Mouse (Mus musculus) heart, embryonic 10.5 days (tissue): Measurements from ENCODE around the gene Acap1. TPM values are rescaled to one million over a fixed set of nuclear protein-coding genes. Genes with fewer than 3 reads are reported as not detected.
A peak's percentile ranks its signal among the peaks of the same experiment; 100 is the strongest.

ENCODE experiments used
- DNase-seq: peaks from one replicate; pipeline ENCODE4 v3.0.0-alpha.2; 2017; ENCODE audit warnings: low spot score
- H3K27ac ChIP-seq: fragments of 300-500 bp; sonication (generic); 2 replicates; pipeline ENCODE4 v1.5.1; 2016; ENCODE audit warnings: mild to moderate bottlenecking
- H3K27me3 ChIP-seq: fragments of 300-500 bp; sonication (generic); 2 replicates; pipeline ENCODE4 v1.6.1; 2016; ENCODE audit warnings: mild to moderate bottlenecking; ENCODE audit not compliant: poor library complexity, insufficient read depth, severe bottlenecking
- H3K36me3 ChIP-seq: fragments of 300-500 bp; sonication (generic); 2 replicates; pipeline ENCODE4 v1.6.1; 2016; ENCODE audit warnings: mild to moderate bottlenecking, moderate library complexity
- H3K4me1 ChIP-seq: fragments of 300-500 bp; sonication (generic); 2 replicates; pipeline ENCODE4 v1.6.1; 2016; ENCODE audit warnings: mild to moderate bottlenecking
- H3K4me3 ChIP-seq: fragments of 300-500 bp; sonication (generic); 2 replicates; pipeline ENCODE4 v1.5.1; 2016; ENCODE audit warnings: mild to moderate bottlenecking, moderate library complexity
- H3K9me3 ChIP-seq: fragments of 300-500 bp; sonication (generic); 2 replicates; pipeline ENCODE4 v1.6.1; 2016; ENCODE audit warnings: mild to moderate bottlenecking, moderate library complexity
- WGBS: fragments of 180-500 bp; shearing (Covaris S2); methylation state at CpG from one replicate; pipeline ENCODE4 v1.1.7; 2016; 5-methylcytosine and 5-hydroxymethylcytosine counted together
- polyA plus RNA-seq: library from polyadenylated mRNA; unstranded; fragments of >200 nt; fragmentation: Nextera tagmentation; extraction: Ambion mirVana; gene quantifications from 2 replicates; pipeline ENCODE4 v1.2.1, GENCODE M21; 2016

Gene Acap1
- polyA plus RNA-seq, 1 experiment from 2014 or later = 10.6 TPM

GRCm38 (mm10) chr11:69884240-69884639 lies 11.1 kb downstream of the Acap1 start:
- Histone ChIP-seq H3K27me3 (peaks cover 6% of the 10 kb centered on the region; the same call in 1 of the 2 replicates), H3K27ac (peak overlapping the region; percentile 74), H3K4me1 (peaks cover 61% of the 10 kb centered on the region), H3K4me3 (peak overlapping the region; percentile 8; the same call in 1 of the 2 replicates), H3K9me3 (no peaks in the 10 kb centered on the region), H3K36me3 (0 out of 2 replicates have a peak, but pooled peaks cover 2% of the 10 kb centered on the region)
- 74% methylated on average over 9 of the region's 9 CpGs for WGBS
- DNase-seq = no peak

GRCm38 (mm10) chr11:69883527-69884151 lies 11.7 kb downstream of the Acap1 start:
- Histone ChIP-seq H3K4me1 (peaks cover 67% of the 10 kb centered on the region), H3K27ac (peak overlapping the region; percentile 74)
- peak; percentile 73 for DNase-seq

GRCm38 (mm10) chr11:69883066-69883465 lies 12.3 kb downstream of the Acap1 start:
- no peaks in the 10 kb centered on the region for H3K9me3 ChIP-seq
- peaks cover 6% of the 10 kb centered on the region; the same call in 1 of the 2 replicates for H3K27me3 ChIP-seq
- no peak for DNase-seq
- H3K4me1 ChIP-seq = peaks cover 71% of the 10 kb centered on the region
- 62% methylated on average over 4 of the region's 4 CpGs for WGBS
- no peak overlapping the region for H3K27ac ChIP-seq
- no peak overlapping the region for H3K4me3 ChIP-seq
- 0 out of 2 replicates have a peak, but pooled peaks cover 2% of the 10 kb centered on the region for H3K36me3 ChIP-seq

More at GRCm38 (mm10) chr11:69883527-69884151, 11.7 kb downstream of the Acap1 start:
- 80% methylated on average over 8 of the region's 8 CpGs for WGBS
- no peaks in the 10 kb centered on the region for H3K9me3 ChIP-seq
- H3K36me3 ChIP-seq = 0 out of 2 replicates have a peak, but pooled peaks cover 2% of the 10 kb centered on the region
- H3K4me3 ChIP-seq = no peak overlapping the region
- peaks cover 6% of the 10 kb centered on the region; the same call in 1 of the 2 replicates for H3K27me3 ChIP-seq

- 0 out of 2 replicates have a peak, but pooled peaks cover 2% of the 10 kb centered on the region for H3K36me3 ChIP-seq
- H3K9me3 ChIP-seq = no peaks in the 10 kb centered on the region
- H3K4me1 ChIP-seq = peaks cover 75% of the 10 kb centered on the region
- peak overlapping the region; percentile 91 for H3K27ac ChIP-seq
- H3K27me3 ChIP-seq = peaks cover 6% of the 10 kb centered on the region; the same call in 1 of the 2 replicates
- 61% methylated on average over 21 of the region's 21 CpGs for WGBS
- H3K4me3 ChIP-seq = peak overlapping the region; percentile 71
- DNase-seq = no peak
Measured at GRCm38 (mm10) chr11:69881787-69882670, 13.3 kb downstream of the Acap1 start.

- Histone ChIP-seq H3K27me3 (peaks cover 6% of the 10 kb centered on the region; the same call in 1 of the 2 replicates), H3K4me1 (peaks cover 75% of the 10 kb centered on the region), H3K9me3 (no peaks in the 10 kb centered on the region), H3K36me3 (no peaks in the 10 kb centered on the region), H3K4me3 (peak within 1 kb of the TSS; percentile 71), H3K27ac (peak within 1 kb of the TSS; percentile 91)
- under 1% methylated on average over 46 of the region's 46 CpGs for WGBS
- DNase-seq = peak; percentile 97
Measured at GRCm38 (mm10) chr11:69880853-69881603, 14.3 kb downstream of the Acap1 start, which contains the start of gene Kctd11. Gene Kctd11 (minus strand): TSS chr11:69881406.

GRCm38 (mm10) chr11:69880506-69880852 lies 14.9 kb downstream of the Acap1 start:
- Histone ChIP-seq H3K27me3 (peaks cover 6% of the 10 kb centered on the region; the same call in 1 of the 2 replicates), H3K9me3 (no peaks in the 10 kb centered on the region), H3K27ac (peak overlapping the region; percentile 91), H3K36me3 (no peaks in the 10 kb centered on the region), H3K4me3 (peak overlapping the region; percentile 71), H3K4me1 (peaks cover 75% of the 10 kb centered on the region)
- WGBS = under 1% methylated on average over 18 of the region's 18 CpGs
- no peak for DNase-seq

- peak overlapping the region; percentile 91 for H3K27ac ChIP-seq
- H3K4me1 ChIP-seq = peaks cover 67% of the 10 kb centered on the region
- H3K27me3 ChIP-seq = peaks cover 6% of the 10 kb centered on the region; the same call in 1 of the 2 replicates
- no peaks in the 10 kb centered on the region for H3K9me3 ChIP-seq
- no peaks in the 10 kb centered on the region for H3K36me3 ChIP-seq
- no peak for DNase-seq
- WGBS = 51% methylated on average over 15 of the region's 15 CpGs
- peak overlapping the region; percentile 71 for H3K4me3 ChIP-seq
Measured at GRCm38 (mm10) chr11:69879711-69880110, 15.6 kb downstream of the Acap1 start.

GRCm38 (mm10) chr11:69878952-69879351 lies 16.4 kb downstream of the Acap1 start:
- H3K27ac ChIP-seq = peak overlapping the region; percentile 91; the same call in 1 of the 2 replicates
- WGBS = 85% methylated on average over 6 of the region's 6 CpGs
- H3K4me1 ChIP-seq = peaks cover 59% of the 10 kb centered on the region
- peak overlapping the region; percentile 71 for H3K4me3 ChIP-seq
- no peaks in the 10 kb centered on the region for H3K9me3 ChIP-seq
- no peak for DNase-seq
- no peaks in the 10 kb centered on the region for H3K36me3 ChIP-seq
- H3K27me3 ChIP-seq = peaks cover 6% of the 10 kb centered on the region; the same call in 1 of the 2 replicates

GRCm38 (mm10) chr11:69878399-69878798 lies 16.9 kb downstream of the Acap1 start:
- 88% methylated on average over 3 of the region's 3 CpGs for WGBS
- Histone ChIP-seq H3K4me1 (peaks cover 58% of the 10 kb centered on the region), H3K27me3 (peaks cover 6% of the 10 kb centered on the region; the same call in 1 of the 2 replicates), H3K27ac (no peak overlapping the region), H3K4me3 (no peak overlapping the region), H3K9me3 (no peaks in the 10 kb centered on the region), H3K36me3 (no peaks in the 10 kb centered on the region)
- no peak for DNase-seq

GRCm38 (mm10) chr11:69877878-69878277 lies 17.5 kb downstream of the Acap1 start, which contains the start of gene Tmem95:
Gene Tmem95 (minus strand): TSS chr11:69878018.
- no peaks in the 10 kb centered on the region for H3K9me3 ChIP-seq
- DNase-seq = no peak
- 86% methylated on average over 11 of the region's 11 CpGs for WGBS
- H3K27me3 ChIP-seq = peaks cover 6% of the 10 kb centered on the region; the same call in 1 of the 2 replicates
- peak within 1 kb of the TSS; percentile 71 for H3K4me3 ChIP-seq
- H3K36me3 ChIP-seq = no peaks in the 10 kb centered on the region
- H3K4me1 ChIP-seq = peaks cover 58% of the 10 kb centered on the region
- H3K27ac ChIP-seq = peak within 1 kb of the TSS; percentile 19; the same call in 1 of the 2 replicates

- Histone ChIP-seq H3K27ac (peak overlapping the region; percentile 19; the same call in 1 of the 2 replicates), H3K36me3 (no peaks in the 10 kb centered on the region), H3K4me3 (peak overlapping the region; percentile 37), H3K9me3 (no peaks in the 10 kb centered on the region), H3K4me1 (peaks cover 52% of the 10 kb centered on the region), H3K27me3 (peaks cover 6% of the 10 kb centered on the region; the same call in 1 of the 2 replicates)
- peak; percentile 94 for DNase-seq
- 3% methylated on average over 12 of the region's 12 CpGs for WGBS
Measured at GRCm38 (mm10) chr11:69876867-69877266, 18.5 kb downstream of the Acap1 start.

GRCm38 (mm10) chr11:69876186-69876585 lies 19.2 kb downstream of the Acap1 start:
- no peaks in the 10 kb centered on the region for H3K9me3 ChIP-seq
- no peak for DNase-seq
- H3K27ac ChIP-seq = peak overlapping the region; percentile 43; the same call in 1 of the 2 replicates
- no peak overlapping the region for H3K4me3 ChIP-seq
- H3K36me3 ChIP-seq = no peaks in the 10 kb centered on the region
- H3K4me1 ChIP-seq = peaks cover 45% of the 10 kb centered on the region
- 53% methylated on average over 7 of the region's 7 CpGs for WGBS
- peaks cover 6% of the 10 kb centered on the region; the same call in 1 of the 2 replicates for H3K27me3 ChIP-seq
